In the genomic region with DNA sequence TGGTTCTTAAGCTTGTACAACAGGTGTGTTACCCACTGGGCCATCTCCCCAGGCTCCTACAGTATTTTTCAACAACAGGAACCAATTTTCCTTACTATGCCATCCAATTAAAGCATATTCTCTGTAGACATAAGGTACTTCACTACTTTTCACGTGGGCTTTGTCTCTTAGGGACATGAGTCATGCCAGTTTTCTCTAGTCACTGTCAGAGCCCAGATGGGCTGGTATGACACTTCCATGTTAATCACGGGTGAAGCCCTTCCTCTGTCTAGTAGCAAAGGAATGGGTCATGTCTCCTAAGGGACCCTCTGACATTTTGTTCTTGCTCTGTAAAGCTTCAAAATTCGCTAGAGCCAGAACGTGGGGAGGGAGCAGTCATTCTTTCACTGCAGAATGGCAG, we compare ENCODE assay signal across 12 mouse cellular contexts.
"Had no signal": no experiment of that assay in that cellular context is flagged by ENCODE, and none has a peak within 500 bp of the region (broad histone marks: within the 10 kb centered on the region; RNA-seq: fewer than 3 reads in every experiment).

No protein-coding gene starts in this region.

- H3K4me2 ChIP-seq: limb, embryonic 13.5 days; midbrain, embryonic 13.5 days; neural tube, embryonic 12.5 days; stomach, embryonic 15.5 days had no signal

- H3K9me3 ChIP-seq: limb, embryonic 13.5 days; midbrain, embryonic 13.5 days; neural tube, embryonic 12.5 days; stomach, embryonic 15.5 days had no signal

- H3K27ac ChIP-seq: limb, embryonic 13.5 days; liver, embryonic 14.5 days; midbrain, embryonic 13.5 days; neural tube, embryonic 12.5 days; stomach, embryonic 15.5 days had no signal

- H3K27me3 ChIP-seq: limb, embryonic 13.5 days; midbrain, embryonic 13.5 days; neural tube, embryonic 12.5 days; stomach, embryonic 15.5 days had no signal

- H3K4me1 ChIP-seq: limb, embryonic 13.5 days; stomach, embryonic 15.5 days had no signal

- H3K4me3 ChIP-seq: limb, embryonic 13.5 days; midbrain, embryonic 13.5 days; myocyte; neural tube, embryonic 12.5 days; stomach, embryonic 15.5 days had no signal

- H3K9ac ChIP-seq: limb, embryonic 13.5 days; liver, embryonic 14.5 days; midbrain, embryonic 13.5 days; neural tube, embryonic 12.5 days; stomach, embryonic 15.5 days had no signal

- H3K36me3 ChIP-seq: limb, embryonic 13.5 days; neural tube, embryonic 12.5 days; stomach, embryonic 15.5 days had no signal

- DNase-seq: kidney, adult 8-10 months; kidney, postnatal 25 days; lung, adult 18-20 months; thymus, postnatal 36 days had no signal

- ATAC-seq: inflammation-experienced regulatory T-cells, adult 6 months; intestine, postnatal 0 days; midbrain, embryonic 13.5 days had no signal
